Mouse (Mus musculus): ENCODE data around the gene Ywhah.

Gene Ywhah

DNA sequence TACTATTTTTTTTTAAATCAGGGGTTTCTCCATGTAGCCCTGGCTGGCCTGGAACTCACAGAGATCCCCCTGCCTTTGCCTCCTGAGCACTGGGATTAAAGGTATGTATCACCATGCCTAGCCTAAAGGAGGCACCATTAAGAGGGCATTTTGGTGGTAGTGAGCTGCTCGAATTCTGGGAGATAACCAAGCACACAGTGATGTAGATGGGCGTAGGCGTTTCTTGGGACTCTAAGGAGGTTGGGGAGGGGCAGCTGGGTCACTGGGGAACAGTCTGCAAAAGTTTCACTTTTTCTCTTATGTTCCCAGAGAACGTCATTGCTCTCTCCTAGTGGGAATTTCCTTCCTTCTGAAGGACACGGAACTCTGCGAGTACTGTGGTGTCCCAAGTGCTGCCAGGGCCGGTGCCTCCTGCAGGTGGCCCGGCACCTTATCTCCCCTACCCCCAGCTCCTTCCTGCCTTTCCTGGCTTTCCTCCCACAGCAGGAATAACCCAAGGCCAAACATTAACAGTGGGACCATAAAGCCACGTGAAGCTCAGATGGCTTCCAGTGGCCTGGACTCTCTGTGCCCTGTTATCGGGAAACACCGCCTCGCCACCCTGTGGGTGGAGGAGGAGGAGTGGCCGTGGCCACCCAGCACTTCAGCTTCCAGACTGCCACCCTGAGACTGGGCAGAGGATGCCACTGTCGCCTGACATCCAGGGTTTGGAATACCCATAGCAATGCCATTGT lies 34.4 kb downstream of the Ywhah start:
- no peak for ATAC-seq (ENCODE audit: low TSS enrichment)

- no peak for ATAC-seq (ENCODE audit: low TSS enrichment)
Observed at GRCm38 (mm10) chr5:33056126-33056765, 37.6 kb downstream of the Ywhah start.

GRCm38 (mm10) chr5:33070071-33070470 lies 51.5 kb downstream of the Ywhah start:
- ATAC-seq (ENCODE audit: low TSS enrichment), result no peak

- ATAC-seq (ENCODE audit: low TSS enrichment), result no peak
Observed at GRCm38 (mm10) chr5:33076490-33077191, 58.0 kb downstream of the Ywhah start.

Measured in frontal cortex, adult (tissue).